8 mouse cellular contexts compared by ENCODE assay signal in genomic region chr5:83484135-83484534, GRCm38 (mm10).
A peak's percentile ranks its signal among the peaks of the same experiment; 100 is the strongest.
DNase-seq lines count a peak whose midpoint lies in the region; ATAC-seq lines count a peak whose summit lies in the region.

No protein-coding gene starts in this region.

- H3K4me1 ChIP-seq in limb, embryonic 11.5 days (ENCODE audit: control insufficient read depth, insufficient read depth, low read length): no peaks in the 10 kb centered on the region

- H3K9ac ChIP-seq in limb, embryonic 11.5 days (ENCODE audit: low read length): no peak overlapping the region

- ATAC-seq in common myeloid progenitor, adult 5-6 weeks (replicated peaks; ENCODE audit: low read depth, poor library complexity, severe bottlenecking): peak; percentile 56; the same call in 1 of the 2 replicates
- ATAC-seq in limb, embryonic 11.5 days (ENCODE audit: insufficient number of reproducible peaks, low FRiP score, low TSS enrichment, low read depth): no peak; the same call in 1 of the 2 replicates
- no peak for ATAC-seq in inflammation-experienced regulatory T-cells, adult 6 months

- H3K27ac ChIP-seq in limb, embryonic 11.5 days (replicated peaks; ENCODE audit: low read depth, low read length): no peak overlapping the region

- H3K4me3 ChIP-seq in limb, embryonic 11.5 days (ENCODE audit: low read depth, low read length): no peak overlapping the region

- peak; percentile 33 for DNase-seq in heart, postnatal 4 days
- no peak for DNase-seq in heart, adult 11 months
- DNase-seq in right cerebral cortex, adult 18-20 months: peak; percentile 17
- DNase-seq in right cerebral cortex, postnatal 25 days: no peak
- DNase-seq in limb, embryonic 11.5 days (ENCODE audit: low spot score): peak; percentile 58
- no peak for DNase-seq in gastrocnemius, postnatal 25 days

- no peaks in the 10 kb centered on the region for H3K27me3 ChIP-seq in limb, embryonic 11.5 days (ENCODE audit: control insufficient read depth, insufficient read depth, low read length)

- no peak overlapping the region for H3K4me2 ChIP-seq in limb, embryonic 11.5 days (ENCODE audit: low read depth, severe bottlenecking)

- H3K36me3 ChIP-seq in limb, embryonic 11.5 days (ENCODE audit: control insufficient read depth, insufficient read depth, low read length): no peaks in the 10 kb centered on the region

- no peaks in the 10 kb centered on the region for H3K9me3 ChIP-seq in limb, embryonic 11.5 days (ENCODE audit: control insufficient read depth, low read length)

- 4% methylated on average over 1 of the region's 1 CpGs for WGBS in limb, embryonic 11.5 days

Comparison
In these comparisons a context has a peak if more than half of its experiments do, and no peak if none do; other contexts are left out.
1. DNase-seq: peak in heart, postnatal 4 days (single experiment), right cerebral cortex, adult 18-20 months (single experiment) and limb, embryonic 11.5 days (single experiment); none in heart, adult 11 months (single experiment), right cerebral cortex, postnatal 25 days (single experiment) and gastrocnemius, postnatal 25 days (single experiment).